Mouse (Mus musculus) embryonic facial prominence, embryonic 13.5 days (tissue): ENCODE data around the gene Igfbp3. TPM values are rescaled to one million over a fixed set of nuclear protein-coding genes. Genes with fewer than 3 reads are reported as not detected.

Experiments used
- ATAC-seq: fragments of 200-750 bp; cut with Nextera tagmentation; 2 replicates; pipeline ENCODE4 v1.8.0; 2017; ENCODE audit warnings: low read depth; ENCODE audit not compliant: insufficient number of reproducible peaks, insufficient read depth, low FRiP score, low TSS enrichment
- H3K27ac ChIP-seq: fragments of 300-500 bp; sonication (generic); 2 replicates; pipeline ENCODE4 v1.5.1; 2015; ENCODE audit warnings: moderate library complexity, mild to moderate bottlenecking, inconsistent platforms
- H3K27me3 ChIP-seq: fragments of 300-500 bp; sonication (generic); 2 replicates; pipeline ENCODE4 v1.6.1; 2015; ENCODE audit warnings: mild to moderate bottlenecking, inconsistent platforms
- H3K36me3 ChIP-seq: fragments of 300-500 bp; sonication (generic); 2 replicates; pipeline ENCODE4 v1.6.1; 2015; ENCODE audit warnings: mild to moderate bottlenecking, inconsistent platforms
- H3K4me1 ChIP-seq: fragments of 300-500 bp; sonication (generic); 2 replicates; pipeline ENCODE4 v1.6.1; 2015; ENCODE audit warnings: inconsistent platforms
- H3K4me2 ChIP-seq: fragments of 300-500 bp; sonication (generic); 2 replicates; pipeline ENCODE4 v1.6.1; 2015; ENCODE audit warnings: moderate library complexity, mild to moderate bottlenecking, inconsistent platforms
- H3K4me3 ChIP-seq: fragments of 300-500 bp; sonication (generic); 2 replicates; pipeline ENCODE4 v1.5.1; 2015; ENCODE audit warnings: mild to moderate bottlenecking, inconsistent platforms
- H3K9ac ChIP-seq: fragments of 300-500 bp; sonication (generic); 2 replicates; pipeline ENCODE4 v1.6.1; 2015; ENCODE audit warnings: mild to moderate bottlenecking, inconsistent platforms
- H3K9me3 ChIP-seq: fragments of 300-500 bp; sonication (generic); 2 replicates; pipeline ENCODE4 v1.6.1; 2016; ENCODE audit warnings: inconsistent platforms
- WGBS: fragments of 180-500 bp; shearing (Covaris S2); methylation state at CpG from one replicate; pipeline ENCODE4 v1.1.7; 2015; ENCODE audit warnings: mixed read lengths; 5-methylcytosine and 5-hydroxymethylcytosine counted together
- polyA plus RNA-seq: library from polyadenylated mRNA; unstranded; fragments of >200 nt; fragmentation: Nextera tagmentation; extraction: Ambion mirVana; gene quantifications from 2 replicates; pipeline ENCODE4 v1.2.1, GENCODE M21; 2015

Gene Igfbp3
- polyA plus RNA-seq, 1 experiment from 2014 or later, result 113 TPM

DNA sequence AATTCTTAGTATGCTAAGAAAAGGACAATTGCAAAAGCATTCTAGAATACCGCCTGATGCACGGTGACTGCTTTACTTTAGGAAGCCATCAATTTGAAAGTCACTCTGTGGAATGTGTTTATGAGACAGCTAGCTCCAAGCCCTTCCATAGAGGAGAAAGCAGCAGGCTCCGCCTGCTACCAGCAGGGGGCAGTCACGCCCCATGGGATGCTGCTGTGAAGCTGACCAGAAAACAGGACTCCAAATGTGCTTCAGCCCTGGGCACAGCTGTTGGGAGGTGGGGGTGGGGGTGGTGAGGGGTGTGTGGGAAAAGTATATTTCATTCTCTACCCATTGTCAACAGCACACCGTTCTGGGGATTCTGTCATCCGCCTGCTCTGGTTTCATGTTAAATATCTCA lies 3.4 kb downstream of the Igfbp3 start:
- peaks cover 20% of the 10 kb centered on the region for H3K36me3 ChIP-seq
- 17% methylated on average over 6 of the region's 6 CpGs for WGBS
- no peak overlapping the region for H3K27ac ChIP-seq
- H3K4me1 ChIP-seq, result peaks cover 30% of the 10 kb centered on the region
- peak overlapping the region; percentile 94 for H3K4me2 ChIP-seq
- H3K9ac ChIP-seq, result no peak overlapping the region
- H3K27me3 ChIP-seq, result peaks cover 33% of the 10 kb centered on the region
- no peaks in the 10 kb centered on the region for H3K9me3 ChIP-seq
- ATAC-seq, result no peak
- no peak overlapping the region for H3K4me3 ChIP-seq

DNA sequence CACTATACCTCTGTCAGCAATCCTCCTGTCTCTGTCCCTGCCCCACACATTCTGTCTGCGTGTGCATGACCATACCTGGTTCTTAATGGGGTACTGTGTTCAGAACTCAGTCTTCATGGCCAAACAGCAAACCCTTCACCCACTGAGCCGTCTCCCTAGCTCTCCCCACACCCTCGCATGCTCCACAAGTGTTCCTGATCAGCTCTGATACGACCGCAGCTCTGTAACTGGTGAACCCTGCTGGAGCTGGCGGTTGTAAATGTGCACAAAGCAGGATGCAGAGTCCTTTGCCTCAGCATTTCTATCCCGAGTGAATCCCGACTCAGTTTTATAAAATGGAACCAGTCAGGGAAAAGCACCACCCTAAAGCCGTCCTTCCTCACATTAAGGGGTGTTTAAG lies 9.9 kb downstream of the Igfbp3 start:
- Histone ChIP-seq H3K27ac (no peak overlapping the region), H3K4me2 (no peak overlapping the region), H3K36me3 (peaks cover 9% of the 10 kb centered on the region), H3K4me1 (peaks cover 10% of the 10 kb centered on the region), H3K4me3 (no peak overlapping the region), H3K9me3 (no peaks in the 10 kb centered on the region), H3K27me3 (no peaks in the 10 kb centered on the region), H3K9ac (no peak overlapping the region)
- no peak for ATAC-seq
- WGBS, result 89% methylated on average over 9 of the region's 9 CpGs

DNA sequence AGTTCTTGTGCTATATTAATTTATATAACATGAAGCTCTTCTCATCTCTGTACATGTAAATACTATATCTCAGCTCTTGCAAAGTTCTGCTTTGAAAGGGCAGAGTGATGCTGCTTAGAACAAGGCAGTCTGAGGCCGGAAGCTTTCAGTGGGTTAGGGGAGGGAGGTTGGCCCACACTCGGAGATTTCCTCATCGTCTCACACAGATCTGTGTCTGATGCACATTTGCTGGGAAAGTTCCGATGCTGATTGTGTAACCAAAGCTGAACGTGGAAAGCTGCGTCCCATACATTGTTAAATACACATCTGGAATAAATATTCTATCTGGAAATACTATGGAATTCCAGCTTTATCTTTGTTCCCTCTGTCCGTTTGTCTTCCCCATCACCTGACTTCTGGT lies 11.5 kb downstream of the Igfbp3 start:
- Histone ChIP-seq H3K4me3 (no peak overlapping the region), H3K4me1 (peaks cover 17% of the 10 kb centered on the region), H3K9me3 (no peaks in the 10 kb centered on the region), H3K36me3 (no peaks in the 10 kb centered on the region; the same call in none of the 2 replicates), H3K27me3 (no peaks in the 10 kb centered on the region), H3K27ac (no peak overlapping the region), H3K9ac (no peak overlapping the region), H3K4me2 (no peak overlapping the region)
- WGBS, result 23% methylated on average over 7 of the region's 7 CpGs
- ATAC-seq, result no peak

DNA sequence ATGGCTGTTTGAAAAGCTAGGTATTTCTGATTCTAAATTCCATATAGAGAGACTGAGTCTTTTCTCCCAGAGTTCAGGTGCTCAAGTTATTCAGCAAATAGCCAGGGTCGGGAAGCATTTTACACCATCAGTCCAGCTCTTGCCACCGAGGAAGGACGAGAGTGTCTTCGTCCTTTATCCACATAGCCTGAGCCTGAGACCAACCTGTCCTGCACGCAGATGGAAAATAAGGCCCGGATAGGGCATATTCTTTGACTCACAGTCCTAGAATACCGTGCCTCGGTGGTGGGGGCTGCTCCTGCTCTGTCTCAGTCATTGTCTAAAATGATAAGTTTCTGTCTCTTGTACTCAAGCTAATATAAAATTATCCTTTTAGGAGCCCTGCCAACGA lies 13.3 kb downstream of the Igfbp3 start:
- H3K4me1 ChIP-seq, result peaks cover 19% of the 10 kb centered on the region
- H3K36me3 ChIP-seq, result no peaks in the 10 kb centered on the region
- H3K4me2 ChIP-seq, result no peak overlapping the region
- no peak overlapping the region for H3K4me3 ChIP-seq
- H3K9ac ChIP-seq, result no peak overlapping the region
- WGBS, result 81% methylated on average over 9 of the region's 9 CpGs
- no peaks in the 10 kb centered on the region for H3K27me3 ChIP-seq
- H3K9me3 ChIP-seq, result no peaks in the 10 kb centered on the region
- no peak for ATAC-seq
- no peak overlapping the region for H3K27ac ChIP-seq

DNA sequence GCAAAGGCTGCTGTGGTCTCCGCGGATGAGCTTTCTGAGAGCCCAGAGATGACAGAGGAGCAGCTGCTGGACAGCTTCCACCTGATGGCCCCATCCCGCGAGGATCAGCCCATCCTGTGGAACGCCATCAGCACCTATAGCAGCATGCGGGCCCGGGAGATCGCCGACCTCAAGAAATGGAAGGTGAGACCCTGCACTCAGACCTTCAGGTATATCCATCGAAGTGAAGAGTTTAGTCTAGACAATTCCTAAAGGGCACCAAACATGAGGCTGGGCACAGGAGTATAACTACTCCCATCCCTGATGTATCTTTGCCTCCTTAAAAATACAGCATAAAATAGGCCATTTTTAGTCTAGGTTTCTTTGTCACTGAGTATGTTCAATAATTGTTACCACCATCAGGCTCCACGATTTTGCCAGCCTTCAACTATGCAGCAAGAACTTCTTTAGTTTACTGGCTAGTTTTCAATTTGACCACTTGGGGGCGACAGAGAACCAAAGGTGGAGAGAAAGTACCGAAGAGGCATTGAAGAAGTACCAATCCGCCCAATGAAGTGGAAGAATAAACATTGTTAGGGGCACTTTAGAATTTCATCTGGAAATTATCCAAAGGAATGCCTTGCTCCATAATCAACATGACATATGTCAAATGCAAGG lies 13.9 kb downstream of the Igfbp3 start:
- Histone ChIP-seq H3K4me2 (no peak overlapping the region), H3K27me3 (no peaks in the 10 kb centered on the region), H3K4me3 (no peak overlapping the region), H3K9ac (no peak overlapping the region), H3K27ac (no peak overlapping the region), H3K36me3 (no peaks in the 10 kb centered on the region), H3K9me3 (no peaks in the 10 kb centered on the region), H3K4me1 (peaks cover 19% of the 10 kb centered on the region)
- ATAC-seq, result no peak
- 54% methylated on average over 14 of the region's 14 CpGs for WGBS

DNA sequence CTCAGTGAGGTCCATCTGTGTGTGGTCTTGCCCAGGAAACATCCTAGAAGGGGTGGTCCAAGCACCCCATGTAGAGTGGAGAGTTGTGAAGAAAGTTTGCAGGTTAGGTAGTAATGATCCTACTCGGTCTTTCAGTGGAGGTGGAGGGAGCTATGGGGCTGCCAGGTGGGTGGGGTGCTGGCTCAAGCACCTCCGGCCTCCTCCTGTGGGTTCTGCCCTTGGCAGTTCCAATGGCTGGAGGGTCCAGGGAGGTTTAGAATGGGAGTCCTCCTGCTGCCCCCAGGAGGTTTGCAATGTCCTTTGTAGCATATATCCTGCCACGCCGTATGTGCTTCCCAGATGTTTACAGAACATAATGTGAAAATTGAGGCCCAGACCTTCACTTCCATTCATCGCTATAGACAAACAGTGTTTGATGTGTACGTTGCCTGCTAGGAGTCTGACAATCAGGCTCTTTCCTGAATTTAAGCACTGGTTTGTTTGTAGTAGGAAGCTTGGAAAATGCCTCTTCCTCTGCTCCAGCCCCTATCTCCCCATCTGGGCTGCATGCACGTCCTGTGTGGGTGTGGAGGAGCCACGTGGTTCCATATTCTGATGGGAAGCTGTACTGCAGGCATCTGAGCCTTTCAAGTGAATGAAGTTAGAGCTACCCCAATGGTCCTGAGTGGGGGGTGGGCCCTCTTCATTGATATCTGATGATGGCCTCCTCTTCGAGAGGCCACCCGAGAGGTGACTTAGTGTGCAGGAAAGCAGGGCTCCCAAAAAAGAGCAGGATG lies 15.1 kb downstream of the Igfbp3 start:
- Histone ChIP-seq H3K9ac (no peak overlapping the region), H3K27ac (0 out of 2 replicates have a peak overlapping the region, but pooled peaks have one; percentile 28), H3K27me3 (no peaks in the 10 kb centered on the region), H3K36me3 (no peaks in the 10 kb centered on the region), H3K4me1 (peaks cover 19% of the 10 kb centered on the region), H3K4me3 (no peak overlapping the region), H3K9me3 (no peaks in the 10 kb centered on the region), H3K4me2 (no peak overlapping the region)
- no peak for ATAC-seq
- WGBS, result 59% methylated on average over 10 of the region's 10 CpGs

DNA sequence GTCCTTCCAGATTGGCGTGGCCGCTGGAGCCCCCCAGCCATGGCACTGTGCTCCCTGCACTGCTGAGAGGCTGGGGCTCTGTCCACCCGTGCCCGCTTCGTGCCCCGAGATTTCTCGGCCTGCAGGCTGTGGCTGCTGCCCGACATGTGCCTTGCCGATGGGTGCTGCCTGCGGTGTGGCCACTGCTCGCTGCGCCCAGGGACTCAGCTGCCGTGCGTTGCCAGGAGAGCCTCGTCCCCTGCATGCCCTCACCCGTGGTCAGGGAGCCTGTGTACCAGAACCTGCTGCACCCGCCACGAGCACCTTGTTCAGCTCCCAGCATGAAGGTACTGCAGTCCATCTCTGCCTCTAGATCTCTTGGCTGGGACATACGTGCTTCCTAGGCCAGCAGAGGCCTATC lies 15.7 kb downstream of the Igfbp3 start:
- ATAC-seq, result no peak
- H3K9me3 ChIP-seq, result no peaks in the 10 kb centered on the region
- H3K36me3 ChIP-seq, result no peaks in the 10 kb centered on the region
- no peaks in the 10 kb centered on the region for H3K27me3 ChIP-seq
- 85% methylated on average over 19 of the region's 19 CpGs for WGBS
- 0 out of 2 replicates have a peak overlapping the region, but pooled peaks have one; percentile 28 for H3K27ac ChIP-seq
- H3K9ac ChIP-seq, result no peak overlapping the region
- H3K4me1 ChIP-seq, result peaks cover 19% of the 10 kb centered on the region
- H3K4me3 ChIP-seq, result no peak overlapping the region
- no peak overlapping the region for H3K4me2 ChIP-seq

DNA sequence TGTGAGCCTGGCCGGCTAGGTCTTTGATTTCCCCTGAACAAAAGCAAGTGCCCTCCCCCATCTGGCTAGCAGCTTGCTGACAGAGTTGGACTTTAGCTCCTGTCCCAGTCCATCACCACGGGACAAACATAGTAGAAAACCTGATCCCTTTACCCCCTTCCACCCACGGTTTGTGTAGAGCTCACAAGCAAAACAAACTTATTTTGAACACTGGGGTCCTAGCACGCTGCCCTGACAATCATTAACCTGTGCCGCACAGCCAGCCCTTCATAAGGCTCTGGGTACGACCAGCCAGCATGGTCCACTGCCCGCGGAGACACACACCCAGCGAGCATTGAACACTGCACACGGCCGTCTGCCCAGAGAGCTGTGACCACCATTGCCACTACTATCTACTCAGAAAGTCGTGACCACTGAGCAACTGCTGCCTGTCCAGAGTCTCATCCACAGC lies 16.2 kb downstream of the Igfbp3 start, which contains the start of gene Igfbp1:
Gene Igfbp1 (plus strand): TSS at position 292 of the 451 bp plus-strand sequence.
- Histone ChIP-seq H3K4me3 (no peak within 1 kb of the TSS), H3K36me3 (no peaks in the 10 kb centered on the region), H3K9ac (no peak within 1 kb of the TSS), H3K9me3 (no peaks in the 10 kb centered on the region), H3K27ac (0 out of 2 replicates have a peak within 1 kb of the TSS, but pooled peaks have one; percentile 28), H3K4me2 (no peak within 1 kb of the TSS), H3K4me1 (peaks cover 17% of the 10 kb centered on the region), H3K27me3 (no peaks in the 10 kb centered on the region)
- WGBS, result 58% methylated on average over 12 of the region's 12 CpGs
- ATAC-seq, result no peak

DNA sequence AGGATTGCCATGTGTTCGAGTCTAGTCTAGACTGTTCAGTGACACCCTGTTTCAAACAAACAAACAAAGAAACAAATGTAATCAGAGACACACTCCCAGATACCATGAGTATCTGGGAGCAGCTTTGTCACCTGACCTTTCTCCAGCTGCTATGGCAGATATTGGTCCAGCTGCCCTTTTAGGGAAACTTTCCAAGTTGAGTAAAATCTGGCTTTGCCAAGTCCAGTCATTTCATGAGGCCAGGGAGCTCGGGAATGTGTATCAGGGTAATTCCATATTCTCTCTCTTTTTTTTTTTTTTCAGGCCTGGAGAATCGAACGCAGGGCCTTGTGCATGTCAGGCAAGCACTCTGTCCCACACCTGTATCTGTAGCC lies 18.4 kb downstream of the Igfbp3 start:
- Histone ChIP-seq H3K27me3 (no peaks in the 10 kb centered on the region), H3K27ac (no peak overlapping the region), H3K4me1 (peaks cover 13% of the 10 kb centered on the region), H3K4me3 (no peak overlapping the region), H3K4me2 (no peak overlapping the region), H3K9ac (no peak overlapping the region), H3K9me3 (no peaks in the 10 kb centered on the region), H3K36me3 (no peaks in the 10 kb centered on the region)
- WGBS, result 80% methylated on average over 4 of the region's 4 CpGs
- ATAC-seq, result no peak

DNA sequence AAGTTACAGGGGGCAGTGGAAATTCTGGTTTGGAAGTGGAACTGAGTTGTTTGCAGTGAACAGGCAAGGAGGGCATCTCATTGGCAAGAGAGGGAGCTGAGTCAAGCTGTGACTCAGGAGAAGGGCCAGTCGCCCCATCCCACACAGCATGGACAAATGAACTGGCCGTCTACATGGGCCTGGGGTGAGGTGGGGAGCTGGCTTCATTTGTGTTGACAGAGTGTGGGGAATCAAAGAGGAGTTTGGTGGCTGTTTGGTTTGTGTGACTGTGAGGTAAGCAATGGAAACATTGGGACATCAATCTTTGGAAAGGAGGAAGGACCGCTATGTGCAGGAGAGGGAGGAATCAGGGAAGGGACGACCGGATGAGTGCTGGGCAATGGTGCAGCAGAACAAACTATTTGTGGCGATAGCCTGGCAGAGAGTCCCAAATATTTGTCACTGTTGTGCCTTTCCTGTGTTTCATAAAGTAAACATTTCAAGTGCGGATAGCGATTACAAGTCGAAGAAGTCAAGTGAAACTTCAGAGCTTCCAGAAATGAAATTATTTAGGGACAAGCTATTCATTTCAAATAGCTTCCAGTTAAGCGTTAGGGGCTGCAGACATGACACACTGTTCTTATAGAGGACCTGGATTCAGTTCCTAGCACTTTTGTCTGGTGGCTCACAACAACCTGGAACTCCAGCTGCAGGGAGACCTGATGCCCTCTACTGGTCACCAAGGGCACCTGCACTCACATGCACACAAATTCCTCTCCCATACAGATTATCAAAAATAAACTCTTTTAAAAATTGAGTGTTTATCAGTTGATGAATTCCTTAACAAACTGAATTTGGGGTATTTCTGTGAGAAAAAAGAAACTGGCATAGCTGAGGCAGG lies 19.1 kb downstream of the Igfbp3 start:
- peaks cover 13% of the 10 kb centered on the region for H3K4me1 ChIP-seq
- WGBS, result 94% methylated on average over 10 of the region's 10 CpGs
- ATAC-seq, result no peak
- no peaks in the 10 kb centered on the region for H3K36me3 ChIP-seq
- H3K9ac ChIP-seq, result no peak overlapping the region
- H3K27me3 ChIP-seq, result no peaks in the 10 kb centered on the region
- no peaks in the 10 kb centered on the region for H3K9me3 ChIP-seq
- no peak overlapping the region for H3K4me2 ChIP-seq
- H3K27ac ChIP-seq, result no peak overlapping the region
- no peak overlapping the region for H3K4me3 ChIP-seq

DNA sequence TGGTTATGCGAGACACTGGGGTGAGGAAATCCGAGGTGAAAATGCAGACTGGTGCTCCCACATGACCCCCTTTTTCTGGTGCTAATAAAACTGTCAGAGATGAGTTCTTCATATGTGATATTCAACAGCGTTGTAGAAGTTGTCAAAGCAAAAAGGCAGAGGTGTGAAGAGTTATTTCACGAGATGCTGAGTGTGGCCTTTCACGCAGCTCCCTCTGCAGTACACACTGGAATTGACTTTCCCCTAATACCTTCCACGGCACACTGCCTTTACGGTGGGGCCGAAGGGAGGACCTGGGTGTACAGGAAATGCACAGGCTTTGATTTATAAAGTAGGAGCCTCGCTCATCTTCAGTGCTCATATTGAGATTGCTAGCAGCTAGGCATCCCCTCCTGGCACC lies 20.6 kb downstream of the Igfbp3 start:
- WGBS, result 79% methylated on average over 9 of the region's 9 CpGs
- Histone ChIP-seq H3K36me3 (no peaks in the 10 kb centered on the region), H3K9me3 (no peaks in the 10 kb centered on the region), H3K4me2 (no peak overlapping the region), H3K27ac (no peak overlapping the region), H3K4me1 (0 out of 2 replicates have a peak, but pooled peaks cover 4% of the 10 kb centered on the region), H3K4me3 (no peak overlapping the region), H3K9ac (no peak overlapping the region), H3K27me3 (no peaks in the 10 kb centered on the region)
- no peak for ATAC-seq
